Mouse (Mus musculus) forebrain, embryonic 10.5 days (tissue): ENCODE measurements around the gene Esrra. TPM values are rescaled to one million over a fixed set of nuclear protein-coding genes. Genes with fewer than 3 reads are reported as not detected.
"Not testable (repeated sequence)": the region's sequence is repeated elsewhere in the genome, so short reads cannot be mapped to it uniquely, and the experiment has no call there.

Source experiments
- DNase-seq: peaks from one replicate; pipeline ENCODE4 v3.0.0-alpha.2; 2017; ENCODE audit warnings: low spot score; ENCODE audit errors: extremely low spot score
- H3K27ac ChIP-seq: fragments of 300-500 bp; sonication (generic); 2 replicates; pipeline ENCODE4 v1.5.1; 2016; ENCODE audit warnings: mild to moderate bottlenecking
- H3K27me3 ChIP-seq: fragments of 300-500 bp; sonication (generic); 2 replicates; pipeline ENCODE4 v1.6.1; 2016; ENCODE audit warnings: mild to moderate bottlenecking; ENCODE audit not compliant: poor library complexity, severe bottlenecking
- H3K36me3 ChIP-seq: fragments of 300-500 bp; sonication (generic); replicated peaks from 2 replicates; pipeline ENCODE4 v1.6.1; 2016; ENCODE audit warnings: mild to moderate bottlenecking, moderate library complexity
- H3K4me1 ChIP-seq: fragments of 300-500 bp; sonication (generic); 2 replicates; pipeline ENCODE4 v1.6.1; 2016
- H3K4me3 ChIP-seq: fragments of 300-500 bp; sonication (generic); 2 replicates; pipeline ENCODE4 v1.5.1; 2016; ENCODE audit warnings: mild to moderate bottlenecking, moderate library complexity
- H3K9me3 ChIP-seq: fragments of 300-500 bp; sonication (generic); 2 replicates; pipeline ENCODE4 v1.6.1; 2016; ENCODE audit warnings: mild to moderate bottlenecking, moderate library complexity
- WGBS: fragments of 180-500 bp; shearing (Covaris S2); methylation state at CpG from one replicate; pipeline ENCODE4 v1.1.7; 2016; 5-methylcytosine and 5-hydroxymethylcytosine counted together
- polyA plus RNA-seq: library from polyadenylated mRNA; unstranded; fragments of >200 nt; fragmentation: Nextera tagmentation; extraction: Ambion mirVana; gene quantifications from 2 replicates; pipeline ENCODE4 v1.2.1, GENCODE M21; 2016

The Esrra gene
- polyA plus RNA-seq, 1 experiment from 2014 or later, result 9.0 TPM

GRCm38 (mm10) chr19:6912205-6912970, 9.2 kb downstream of the Esrra start:
- Histone ChIP-seq H3K9me3 (no peaks in the 10 kb centered on the region), H3K36me3 (peaks cover 41% of the 10 kb centered on the region), H3K4me1 (peaks cover 33% of the 10 kb centered on the region), H3K27me3 (no peaks in the 10 kb centered on the region), H3K27ac (no peak overlapping the region), H3K4me3 (peak overlapping the region; percentile 13; the same call in 1 of the 2 replicates)
- WGBS, result 93% methylated on average over 15 of the region's 15 CpGs
- no peak for DNase-seq

- no peak for DNase-seq
- Histone ChIP-seq H3K27me3 (no peaks in the 10 kb centered on the region), H3K9me3 (no peaks in the 10 kb centered on the region), H3K4me1 (peaks cover 39% of the 10 kb centered on the region), H3K27ac (peak overlapping the region; percentile 30; the same call in 1 of the 2 replicates), H3K4me3 (peak overlapping the region; percentile 81), H3K36me3 (peaks cover 51% of the 10 kb centered on the region)
- WGBS, result 83% methylated on average over 19 of the region's 19 CpGs
These were observed 10.2 kb downstream of the Esrra start for GRCm38 (mm10) chr19:6911101-6912074.

- peak overlapping the region; percentile 81 for H3K4me3 ChIP-seq
- H3K36me3 ChIP-seq, result peaks cover 61% of the 10 kb centered on the region
- peaks cover 39% of the 10 kb centered on the region for H3K4me1 ChIP-seq
- under 1% methylated on average over 30 of the region's 30 CpGs for WGBS
- not testable (repeated sequence) for H3K27me3 ChIP-seq, H3K9me3 ChIP-seq
- DNase-seq, result peak; percentile 55
- peak overlapping the region; percentile 95 for H3K27ac ChIP-seq
These were observed 11.3 kb downstream of the Esrra start for GRCm38 (mm10) chr19:6910306-6910705.

- Histone ChIP-seq H3K27ac (peak within 1 kb of the TSS; percentile 95), H3K36me3 (peaks cover 68% of the 10 kb centered on the region), H3K4me3 (peak within 1 kb of the TSS; percentile 81), H3K9me3 (no peaks in the 10 kb centered on the region), H3K4me1 (peaks cover 39% of the 10 kb centered on the region), H3K27me3 (no peaks in the 10 kb centered on the region)
- WGBS, result under 1% methylated on average over 65 of the region's 65 CpGs
- DNase-seq, result peak; percentile 94
These were observed 11.9 kb downstream of the Esrra start, which contains the start of the genes Trmt112 and Prdx5 for GRCm38 (mm10) chr19:6909507-6910289. Gene Trmt112, plus strand, starts transcription at chr19:6909698. Gene Prdx5, minus strand, starts transcription at chr19:6910106.

GRCm38 (mm10) chr19:6909021-6909420, 12.6 kb downstream of the Esrra start:
- H3K27me3 ChIP-seq, result no peaks in the 10 kb centered on the region
- no peak for DNase-seq
- peak overlapping the region; percentile 95 for H3K27ac ChIP-seq
- peaks cover 39% of the 10 kb centered on the region for H3K4me1 ChIP-seq
- peaks cover 70% of the 10 kb centered on the region for H3K36me3 ChIP-seq
- 16% methylated on average over 11 of the region's 11 CpGs for WGBS
- no peaks in the 10 kb centered on the region for H3K9me3 ChIP-seq
- peak overlapping the region; percentile 81 for H3K4me3 ChIP-seq

- no peaks in the 10 kb centered on the region for H3K9me3 ChIP-seq
- DNase-seq, result no peak
- H3K36me3 ChIP-seq, result peaks cover 61% of the 10 kb centered on the region
- no peaks in the 10 kb centered on the region for H3K27me3 ChIP-seq
- no peak overlapping the region for H3K27ac ChIP-seq
- H3K4me1 ChIP-seq, result peaks cover 39% of the 10 kb centered on the region
- peak overlapping the region; percentile 81 for H3K4me3 ChIP-seq
- WGBS, result 91% methylated on average over 7 of the region's 7 CpGs
These were observed 13.6 kb downstream of the Esrra start for GRCm38 (mm10) chr19:6907811-6908540.

GRCm38 (mm10) chr19:6907094-6907493, 14.5 kb downstream of the Esrra start:
- WGBS, result 95% methylated on average over 8 of the region's 8 CpGs
- no peak for DNase-seq
- Histone ChIP-seq H3K4me3 (no peak overlapping the region), H3K9me3 (no peaks in the 10 kb centered on the region), H3K27me3 (no peaks in the 10 kb centered on the region), H3K27ac (no peak overlapping the region), H3K4me1 (peaks cover 39% of the 10 kb centered on the region), H3K36me3 (peaks cover 53% of the 10 kb centered on the region)

- Histone ChIP-seq H3K36me3 (peaks cover 44% of the 10 kb centered on the region), H3K27me3 (no peaks in the 10 kb centered on the region), H3K4me1 (peaks cover 32% of the 10 kb centered on the region), H3K9me3 (no peaks in the 10 kb centered on the region), H3K27ac (no peak overlapping the region), H3K4me3 (no peak overlapping the region)
- no peak for DNase-seq
- WGBS, result 85% methylated on average over 3 of the region's 3 CpGs
These were observed 15.4 kb downstream of the Esrra start for GRCm38 (mm10) chr19:6906199-6906598.

- Histone ChIP-seq H3K27me3 (no peaks in the 10 kb centered on the region), H3K36me3 (peaks cover 40% of the 10 kb centered on the region), H3K4me1 (peaks cover 28% of the 10 kb centered on the region), H3K9me3 (no peaks in the 10 kb centered on the region), H3K27ac (no peak overlapping the region), H3K4me3 (no peak overlapping the region)
- WGBS, result 91% methylated on average over 11 of the region's 11 CpGs
- DNase-seq, result no peak
These were observed 16.0 kb downstream of the Esrra start for GRCm38 (mm10) chr19:6905498-6906159.

GRCm38 (mm10) chr19:6904846-6905245, 16.8 kb downstream of the Esrra start:
- H3K4me1 ChIP-seq, result peaks cover 28% of the 10 kb centered on the region
- peaks cover 6% of the 10 kb centered on the region; the same call in 1 of the 2 replicates for H3K9me3 ChIP-seq
- no peak for DNase-seq
- no peak overlapping the region for H3K27ac ChIP-seq
- peaks cover 40% of the 10 kb centered on the region for H3K36me3 ChIP-seq
- H3K27me3 ChIP-seq, result no peaks in the 10 kb centered on the region
- WGBS, result 84% methylated on average over 2 of the region's 2 CpGs
- H3K4me3 ChIP-seq, result no peak overlapping the region

GRCm38 (mm10) chr19:6903031-6903430, 18.6 kb downstream of the Esrra start:
- DNase-seq, result no peak
- H3K27ac ChIP-seq, result no peak overlapping the region
- no peaks in the 10 kb centered on the region for H3K27me3 ChIP-seq
- H3K9me3 ChIP-seq, result peaks cover 6% of the 10 kb centered on the region; the same call in 1 of the 2 replicates
- peaks cover 12% of the 10 kb centered on the region for H3K4me1 ChIP-seq
- no peak overlapping the region for H3K4me3 ChIP-seq
- 94% methylated on average over 1 of the region's 1 CpGs for WGBS
- peaks cover 40% of the 10 kb centered on the region for H3K36me3 ChIP-seq
